Mouse (Mus musculus) adrenal gland, adult 2 months (tissue): Measurements from ENCODE around the gene Pramel1. TPM values are rescaled to one million over a fixed set of nuclear protein-coding genes. Genes with fewer than 3 reads are reported as not detected.
A peak's percentile ranks its signal among the peaks of the same experiment; 100 is the strongest.
"Not testable (repeated sequence)": the region's sequence is repeated elsewhere in the genome, so short reads cannot be mapped to it uniquely, and the experiment has no call there.

Source experiments
- DNase-seq: peaks from one replicate; pipeline ENCODE4 v3.0.0; 2021
- long read RNA-seq: library from polyadenylated mRNA; stranded (forward); transcript quantifications from one replicate; pipeline ENCODE4 v2.0.0, GENCODE M21; 2021
- polyA plus RNA-seq: library from polyadenylated mRNA; depleted of rRNA; stranded (reverse); fragments of >200 nt; gene quantifications from 2 replicates; pipeline ENCODE4 v1.2.3, GENCODE M21; 2012; rRNA removed
- total RNA-seq, 2 experiments: library from RNA; stranded (reverse); gene quantifications; 2 replicates each; pipeline ENCODE4 v1.2.3; 2021

The Pramel1 gene
- total RNA-seq: not detected
- polyA plus RNA-seq: not detected in 2 replicates
- long read RNA-seq: 0 reads

GRCm38 (mm10) chr4:143394181-143394580 lies at the start of gene Pramel1:
Pramel1 (plus strand) TSS chr4:143394428.
- no peak for DNase-seq

GRCm38 (mm10) chr4:143345491-143345890 lies 48.7 kb upstream of the Pramel1 start:
- DNase-seq: not testable (repeated sequence)

GRCm38 (mm10) chr4:143348678-143349077 lies 45.5 kb upstream of the Pramel1 start:
- no peak for DNase-seq

- DNase-seq: peak; percentile 67
Observed at GRCm38 (mm10) chr4:143349484-143349906, 44.7 kb upstream of the Pramel1 start, which contains the start of gene Lrrc38. Lrrc38 (plus strand) TSS chr4:143349757.

- peak; percentile 14 for DNase-seq
Observed at GRCm38 (mm10) chr4:143350047-143351015, 43.9 kb upstream of the Pramel1 start.

GRCm38 (mm10) chr4:143352301-143352700 lies 41.9 kb upstream of the Pramel1 start:
- no peak for DNase-seq

- DNase-seq: no peak
Observed at GRCm38 (mm10) chr4:143361520-143361919, 32.7 kb upstream of the Pramel1 start.

GRCm38 (mm10) chr4:143366415-143367041 lies 27.7 kb upstream of the Pramel1 start:
- peak; percentile 59 for DNase-seq

GRCm38 (mm10) chr4:143379480-143379879 lies 14.7 kb upstream of the Pramel1 start:
- DNase-seq: no peak

GRCm38 (mm10) chr4:143379931-143380715 lies 14.1 kb upstream of the Pramel1 start:
- no peak for DNase-seq

GRCm38 (mm10) chr4:143380716-143381004 lies 13.6 kb upstream of the Pramel1 start:
- DNase-seq: peak; percentile 12

- DNase-seq: no peak
Observed at GRCm38 (mm10) chr4:143382163-143382562, 12.1 kb upstream of the Pramel1 start.

- no peak for DNase-seq
Observed at GRCm38 (mm10) chr4:143383646-143384045, 10.6 kb upstream of the Pramel1 start.

- peak; percentile 55 for DNase-seq
Observed at GRCm38 (mm10) chr4:143388955-143389702, 5.1 kb upstream of the Pramel1 start.

GRCm38 (mm10) chr4:143411566-143412218 lies 17.5 kb downstream of the Pramel1 start:
- DNase-seq: peak; percentile 5

GRCm38 (mm10) chr4:143412219-143413092 lies 18.2 kb downstream of the Pramel1 start, which contains the start of gene Pramef8:
Pramef8 (plus strand) TSS chr4:143412426.
- peak; percentile 93 for DNase-seq

- DNase-seq: no peak
Observed at GRCm38 (mm10) chr4:143413621-143414020, 19.4 kb downstream of the Pramel1 start.

- DNase-seq: no peak
Observed at GRCm38 (mm10) chr4:143414121-143414520, 19.9 kb downstream of the Pramel1 start.

GRCm38 (mm10) chr4:143426770-143427169 lies 32.5 kb downstream of the Pramel1 start:
- not testable (repeated sequence) for DNase-seq
